Mouse (Mus musculus): ENCODE data around the gene Nfkbil1. TPM values are rescaled to one million over a fixed set of nuclear protein-coding genes. Genes with fewer than 3 reads are reported as not detected.
A peak's percentile ranks its signal among the peaks of the same experiment; 100 is the strongest.

Nfkbil1 gene
- total and polyA plus RNA-seq, 3 experiments = 15.2 to 25.9 (median 22.0) TPM

DNA sequence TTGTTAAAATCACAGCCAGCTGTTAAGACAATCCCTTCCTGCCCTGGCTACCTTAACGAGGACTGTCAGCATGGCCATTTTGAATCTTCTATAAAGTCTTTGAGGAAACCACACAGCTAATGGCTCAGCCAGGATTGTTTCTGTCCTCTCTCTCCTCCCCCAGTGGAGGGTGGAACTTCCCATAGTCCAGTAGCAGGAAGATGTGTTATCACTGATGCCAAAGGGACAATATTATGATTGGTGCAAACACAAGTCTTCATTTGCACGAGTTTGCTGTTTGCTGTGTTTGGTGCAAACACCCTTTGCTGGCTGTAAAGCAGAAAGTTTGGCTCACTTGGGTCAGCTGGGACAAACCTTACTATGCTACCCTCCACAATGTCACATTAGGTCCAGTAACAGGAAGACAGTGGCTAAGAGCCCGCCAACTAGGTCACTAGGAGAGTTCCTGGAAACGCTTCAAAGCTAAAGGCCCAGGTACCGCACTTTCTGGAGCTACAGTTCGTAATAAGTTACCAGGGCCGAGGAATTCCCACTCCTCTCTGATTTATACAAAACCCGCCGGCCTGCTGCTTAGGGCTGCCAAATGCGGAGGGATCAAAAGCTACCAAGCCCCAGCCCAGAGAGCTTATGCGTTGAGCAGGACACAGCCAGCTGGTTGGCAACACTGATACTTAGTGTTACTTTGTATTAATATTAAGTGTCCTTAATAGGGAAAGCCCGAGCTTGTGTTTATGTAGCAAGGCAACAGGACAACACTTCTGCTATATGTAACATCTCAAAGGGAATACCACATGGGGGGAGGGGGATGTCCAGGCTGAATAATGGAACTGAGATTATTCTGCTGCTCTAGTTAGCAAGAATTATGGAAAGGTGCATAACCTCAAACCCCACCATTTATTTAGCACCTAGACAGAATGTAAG lies 5.1 kb upstream of the Nfkbil1 start:
- no peak for DNase-seq (ENCODE audit: extremely low read depth)
- Histone ChIP-seq H3K27ac (ENCODE audit: insufficient read depth, low read depth) (peak overlapping the region; percentile 88), H3K9me3 (replicated peaks; ENCODE audit: low read length) (no peaks in the 10 kb centered on the region), H3K4me1 (ENCODE audit: control insufficient read depth in 1 of 2, insufficient read depth in 2 of 2) (peaks cover 3 to 42% of the 10 kb centered on the region in 2 experiments), H3K79me2 (replicated peaks; ENCODE audit: control insufficient read depth, extremely low read depth, insufficient read depth, poor library complexity, severe bottlenecking) (peaks cover 40% of the 10 kb centered on the region), H3K9ac (ENCODE audit: insufficient read depth, low read depth) (peak overlapping the region; percentile 76), H3K4me3 (replicated peaks in 1 of 3; ENCODE audit: low read depth in 2 of 3, low read length in 2 of 3, poor library complexity in 1 of 3) (peak overlapping the region; percentile 87 to 92 (median 90)), H3K36me3 (replicated peaks in 1 of 2; ENCODE audit: control insufficient read depth in 1 of 2, insufficient read depth in 1 of 2, low read length in 1 of 2) (peaks cover 21 to 41% of the 10 kb centered on the region in 2 experiments), H3K27me3 (replicated peaks) (no peaks in the 10 kb centered on the region), H3K4me2 (ENCODE audit: insufficient read depth, low read depth, poor library complexity, severe bottlenecking) (peak overlapping the region; percentile 77)
- dilution Hi-C loops (cut with MboI; ENCODE audit: extremely low pct_ligation_motif_present, extremely low pct_unique_long_range_greater_than_20kb, low sequenced_read_pairs) = no loop called here
- in situ Hi-C loops (cut with MboI; ENCODE audit: low pct_ligation_motif_present, low pct_unique_long_range_greater_than_20kb, low sequenced_read_pairs) = no loop called here
- TF ChIP-seq RAD21 (IDR thresholded peaks at IDR 0.05; ENCODE audit: low read depth, low read length) (no peak), SIN3A (IDR thresholded peaks at IDR 0.05; ENCODE audit: low read length) (no peak), MXI1 (IDR thresholded peaks at IDR 0.05; ENCODE audit: low read depth, low read length) (no peak), JUN (IDR thresholded peaks at IDR 0.05; ENCODE audit: insufficient read depth, low read depth, low read length) (no peak), PAX5 (IDR thresholded peaks at IDR 0.05; ENCODE audit: low read length) (no peak), JUND (conservative IDR thresholded peaks at IDR 0.05; ENCODE audit: low read depth, low read length) (no peak), RCOR1 (conservative IDR thresholded peaks at IDR 0.05; ENCODE audit: low read depth, low read length) (peak; percentile 34; the same call in 1 of the 2 replicates), ELF1 (IDR thresholded peaks at IDR 0.05; ENCODE audit: low read depth, low read length) (no peak), CHD1 (IDR thresholded peaks at IDR 0.05; ENCODE audit: low read depth, low read length) (peak; percentile 89; the same call in 1 of the 2 replicates), MEF2A (IDR thresholded peaks at IDR 0.05; ENCODE audit: borderline replicate concordance, low read depth, low read length) (peak; percentile 37; the same call in 1 of the 2 replicates), ZC3H11A (IDR thresholded peaks at IDR 0.05; ENCODE audit: low read depth, low read length) (no peak), POLR2A (IDR thresholded peaks at IDR 0.05; ENCODE audit: low read depth, low read length) (no peak), CHD2 (IDR thresholded peaks at IDR 0.05; ENCODE audit: low read length) (peak; percentile 71)

DNA sequence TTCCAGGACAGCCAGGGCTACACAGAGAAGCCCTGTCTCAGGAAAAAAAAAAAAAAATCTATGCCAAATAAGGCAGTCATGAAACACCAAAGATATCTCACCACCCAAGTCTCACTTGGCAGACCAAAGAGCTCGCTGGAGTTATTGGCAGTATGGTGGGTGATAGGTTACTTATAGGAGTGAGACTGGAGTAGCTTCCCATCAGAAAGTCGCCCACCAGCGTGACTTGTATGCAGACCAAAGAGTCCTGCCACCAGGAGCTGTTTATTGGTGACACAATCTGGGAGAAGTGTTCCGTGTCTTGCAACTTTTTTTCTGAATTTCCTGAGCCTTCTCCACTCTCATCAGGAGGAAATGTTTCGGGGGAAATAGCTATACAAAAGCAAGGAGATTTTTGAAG lies 4.1 kb upstream of the Nfkbil1 start:
- in situ Hi-C loops (cut with MboI; ENCODE audit: low pct_ligation_motif_present, low pct_unique_long_range_greater_than_20kb, low sequenced_read_pairs) (loop anchor here (10.0 kb wide), 1 partner anchor 225 kb away; the partner anchor contains the start of gene Vwa7), dilution Hi-C loops (cut with MboI; ENCODE audit: extremely low pct_ligation_motif_present, extremely low pct_unique_long_range_greater_than_20kb, low sequenced_read_pairs) (no loop called here)
- no peak overlapping the region for H3K9ac ChIP-seq (ENCODE audit: insufficient read depth, low read depth)
- H3K9me3 ChIP-seq (replicated peaks; ENCODE audit: low read length) = no peaks in the 10 kb centered on the region
- no peak overlapping the region for H3K4me2 ChIP-seq (ENCODE audit: insufficient read depth, low read depth, poor library complexity, severe bottlenecking)
- H3K4me1 ChIP-seq (ENCODE audit: control insufficient read depth in 1 of 2, insufficient read depth in 2 of 2) = peaks cover 3 to 32% of the 10 kb centered on the region in 2 experiments
- H3K4me3 ChIP-seq (replicated peaks in 1 of 3; ENCODE audit: low read depth in 2 of 3, low read length in 2 of 3, poor library complexity in 1 of 3) = no peak overlapping the region
- TF ChIP-seq ZMIZ1 (IDR thresholded peaks at IDR 0.05; ENCODE audit: low read depth, low read length) (no peak), TCF12 (IDR thresholded peaks at IDR 0.05; ENCODE audit: low read depth, low read length) (no peak), ZNF384 (IDR thresholded peaks at IDR 0.05; ENCODE audit: low read depth, low read length) (no peak), RAD21 (IDR thresholded peaks at IDR 0.05; ENCODE audit: low read depth, low read length) (no peak), PAX5 (IDR thresholded peaks at IDR 0.05; ENCODE audit: low read length) (no peak)
- no peaks in the 10 kb centered on the region for H3K27me3 ChIP-seq (replicated peaks)
- DNase-seq (ENCODE audit: extremely low read depth) = no peak
- no peak overlapping the region for H3K27ac ChIP-seq (ENCODE audit: insufficient read depth, low read depth)
- H3K79me2 ChIP-seq (replicated peaks; ENCODE audit: control insufficient read depth, extremely low read depth, insufficient read depth, poor library complexity, severe bottlenecking) = peaks cover 36% of the 10 kb centered on the region
- H3K36me3 ChIP-seq (replicated peaks in 1 of 2; ENCODE audit: control insufficient read depth in 1 of 2, insufficient read depth in 1 of 2, low read length in 1 of 2) = peaks cover 12 to 32% of the 10 kb centered on the region in 2 experiments
